Comparison of ENCODE assay signal across 8 mouse cellular contexts in the genomic region with DNA sequence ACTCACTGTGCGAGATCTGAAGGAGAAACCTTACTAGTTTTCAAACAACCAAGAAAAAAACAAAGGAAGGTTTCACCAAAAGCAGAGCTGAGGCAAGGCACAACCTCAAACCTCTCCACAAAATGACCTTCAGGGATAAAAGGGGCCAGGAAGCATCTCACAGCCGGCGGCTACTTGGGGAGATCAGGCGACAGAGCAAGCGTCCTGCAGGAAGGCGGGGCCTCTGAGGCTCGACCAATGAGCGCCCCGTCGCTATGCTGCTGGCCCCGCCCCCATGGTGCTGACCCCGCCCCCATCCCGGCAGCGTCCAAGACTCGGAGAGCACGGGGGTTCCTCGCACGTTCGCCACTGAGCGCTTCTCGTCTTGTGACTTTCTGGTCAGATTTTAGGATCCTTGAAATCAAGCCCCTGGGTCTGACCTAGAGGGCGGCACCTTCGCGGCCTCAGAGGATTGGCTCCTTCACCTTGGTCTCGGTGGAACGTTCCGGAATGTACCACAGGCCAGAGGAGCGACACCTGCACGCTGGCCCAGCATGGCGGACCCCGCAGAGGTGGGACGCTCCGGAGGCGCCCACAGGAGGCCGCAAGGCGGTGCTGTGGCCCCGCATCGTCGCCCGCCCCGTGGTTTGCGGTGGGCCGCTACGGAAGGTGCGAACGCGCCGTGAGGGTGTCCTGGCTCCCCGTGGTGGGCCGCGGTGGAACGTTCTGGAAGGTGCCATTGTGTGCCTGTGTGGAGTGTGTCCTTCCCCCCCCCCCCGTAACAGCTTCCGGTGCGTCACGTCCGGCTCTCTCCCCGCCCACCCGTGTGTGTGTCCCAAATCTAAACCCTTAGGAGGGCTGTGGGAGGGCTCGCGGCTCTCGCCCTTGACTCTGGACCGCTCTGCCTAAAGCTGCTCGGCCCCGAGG. TPM values are rescaled to one million over a fixed set of nuclear protein-coding genes. Genes with fewer than 3 reads are reported as not detected.
A peak's percentile ranks its signal among the peaks of the same experiment; 100 is the strongest.
DNase-seq lines count a peak whose midpoint lies in the region; ATAC-seq and TF ChIP-seq lines count a peak whose summit lies in the region.

A gene (plus strand): TSS at position 326 of the 906 bp plus-strand sequence.

- no peaks in the 10 kb centered on the region for H3K27me3 ChIP-seq in Patski
- H3K27me3 ChIP-seq in hindbrain, embryonic 14.5 days (ENCODE audit: control insufficient read depth, insufficient read depth, low read length): no peaks in the 10 kb centered on the region

- peak within 1 kb of the TSS; percentile 95 for H3K9ac ChIP-seq in hindbrain, embryonic 14.5 days

- H3K4me3 ChIP-seq in hindbrain, embryonic 14.5 days (replicated peaks; ENCODE audit: low read length): peak within 1 kb of the TSS; percentile 96

- peak within 1 kb of the TSS; percentile 100 for H3K27ac ChIP-seq in hindbrain, embryonic 14.5 days

- WGBS in hindbrain, embryonic 14.5 days: under 1% methylated on average over 58 of the region's 65 CpGs

- in situ Hi-C loops in Patski (cut with MboI; ENCODE audit: low pct_unique_long_range_greater_than_20kb): no loop called here

- H3K4me2 ChIP-seq in hindbrain, embryonic 14.5 days (replicated peaks): peak within 1 kb of the TSS; percentile 86

- peak; percentile 90 for ATAC-seq in Patski
- ATAC-seq in hindbrain, embryonic 14.5 days (ENCODE audit: low FRiP score): peak; percentile 95

- H3K36me3 ChIP-seq in hindbrain, embryonic 14.5 days (replicated peaks; ENCODE audit: control insufficient read depth, insufficient read depth): peaks cover 11% of the 10 kb centered on the region

- CTCF ChIA-PET in Patski (lab: Charles Lee): no interaction called here

- POLR2A ChIA-PET in Patski (lab: Charles Lee): no interaction called here

- H3K4me1 ChIP-seq in hindbrain, embryonic 14.5 days (replicated peaks; ENCODE audit: control insufficient read depth, insufficient read depth, low read length): peaks cover 14% of the 10 kb centered on the region; the same call in 1 of the 2 replicates

- no peak for TF ChIP-seq CTCF in Patski (IDR thresholded peaks at IDR 0.05)

- no peak for DNase-seq in Patski (ENCODE audit: low read depth, low spot score)
- peak; percentile 98 to 99 for DNase-seq in cerebellum, postnatal 14 days
- DNase-seq in frontal cortex, postnatal 25 days (ENCODE audit: low spot score in 2 of 2): peak; percentile 92 to 96
- DNase-seq in hindbrain, embryonic 14.5 days (ENCODE audit: low spot score): peak; percentile 92
- DNase-seq in layer of hippocampus, postnatal 36 days: peak; percentile 95 to 96
- DNase-seq in lung, postnatal 36 days: peak; percentile 92
- DNase-seq in retina, postnatal 1 day: peak; percentile 97
- DNase-seq in urinary bladder, adult 18-20 months (ENCODE audit: low spot score in 2 of 2): peak; percentile 86 to 98

- no peaks in the 10 kb centered on the region for H3K9me3 ChIP-seq in hindbrain, embryonic 14.5 days (ENCODE audit: control insufficient read depth, low read length)

RNA-seq across cellular contexts. Expression of the gene that starts here (rescaled TPM):
- 4.0 TPM for polyA plus RNA-seq in Patski (2021)
- polyA plus RNA-seq in hindbrain, embryonic 14.5 days (2014; fragmentation: Nextera tagmentation; extraction: Ambion mirVana): 19.9 and 23.6 TPM in 2 replicates
- 10 to 100 TPM; 40.1 to 41.0 TPM for total RNA-seq in layer of hippocampus, postnatal 36 days (2021)
